Mouse (Mus musculus): Measurements from ENCODE around the gene Gstp3. TPM values are rescaled to one million over a fixed set of nuclear protein-coding genes. Genes with fewer than 3 reads are reported as not detected.
"Not testable (repeated sequence)": the region's sequence is repeated elsewhere in the genome, so short reads cannot be mapped to it uniquely, and the experiment has no call there.

The Gstp3 gene
- polyA plus RNA-seq, 1 experiment from 2014 or later: not detected

- Histone ChIP-seq H3K27ac (no peak overlapping the region), H3K27me3 (no peaks in the 10 kb centered on the region), H3K9ac (replicated peaks) (no peak overlapping the region), H3K9me3 (no peaks in the 10 kb centered on the region), H3K4me3 (replicated peaks) (no peak overlapping the region), H3K4me1 (replicated peaks) (no peaks in the 10 kb centered on the region), H3K36me3 (no peaks in the 10 kb centered on the region), H3K4me2 (no peak overlapping the region)
- ATAC-seq (ENCODE audit: insufficient number of reproducible peaks, insufficient read depth, low FRiP score, low TSS enrichment, low read depth): no peak
- WGBS: 94% methylated on average over 6 of the region's 6 CpGs
Measured at GRCm38 (mm10) chr19:4060899-4061465, 1.6 kb upstream of the Gstp3 start.

- not testable (repeated sequence) for ATAC-seq (ENCODE audit: insufficient number of reproducible peaks, insufficient read depth, low FRiP score, low TSS enrichment, low read depth); H3K27me3 ChIP-seq; H3K4me3 ChIP-seq (replicated peaks); H3K4me2 ChIP-seq; H3K9ac ChIP-seq (replicated peaks); H3K9me3 ChIP-seq; H3K27ac ChIP-seq; H3K4me1 ChIP-seq (replicated peaks); H3K36me3 ChIP-seq
- 88% methylated on average over 8 of the region's 8 CpGs for WGBS
Measured at GRCm38 (mm10) chr19:4060044-4060898, 902 bp upstream of the Gstp3 start.

GRCm38 (mm10) chr19:4058581-4058980 is 788 bp downstream of the Gstp3 start:
- WGBS: 85% methylated on average over 5 of the region's 5 CpGs
- no peak for ATAC-seq (ENCODE audit: insufficient number of reproducible peaks, insufficient read depth, low FRiP score, low TSS enrichment, low read depth)

GRCm38 (mm10) chr19:4057962-4058361 is 1.4 kb downstream of the Gstp3 start:
- no peaks in the 10 kb centered on the region for H3K4me1 ChIP-seq (replicated peaks)
- H3K9ac ChIP-seq (replicated peaks): no peak overlapping the region
- no peaks in the 10 kb centered on the region for H3K9me3 ChIP-seq
- H3K27me3 ChIP-seq: no peaks in the 10 kb centered on the region
- no peak overlapping the region for H3K4me2 ChIP-seq
- no peak for ATAC-seq (ENCODE audit: insufficient number of reproducible peaks, insufficient read depth, low FRiP score, low TSS enrichment, low read depth)
- H3K27ac ChIP-seq: no peak overlapping the region
- WGBS: 91% methylated on average over 7 of the region's 7 CpGs
- no peaks in the 10 kb centered on the region for H3K36me3 ChIP-seq
- no peak overlapping the region for H3K4me3 ChIP-seq (replicated peaks)

More at GRCm38 (mm10) chr19:4058581-4058980, 788 bp downstream of the Gstp3 start:
- H3K9ac ChIP-seq (replicated peaks): no peak overlapping the region
- no peak overlapping the region for H3K4me2 ChIP-seq
- H3K4me3 ChIP-seq (replicated peaks): no peak overlapping the region
- H3K27me3 ChIP-seq: no peaks in the 10 kb centered on the region
- no peak overlapping the region for H3K27ac ChIP-seq
- no peaks in the 10 kb centered on the region for H3K36me3 ChIP-seq
- no peaks in the 10 kb centered on the region for H3K4me1 ChIP-seq (replicated peaks)
- H3K9me3 ChIP-seq: no peaks in the 10 kb centered on the region

GRCm38 (mm10) chr19:4057389-4057788 is 2.0 kb downstream of the Gstp3 start:
- Histone ChIP-seq H3K9me3 (no peaks in the 10 kb centered on the region), H3K36me3 (no peaks in the 10 kb centered on the region), H3K27me3 (no peaks in the 10 kb centered on the region), H3K4me2 (no peak overlapping the region), H3K4me3 (replicated peaks) (no peak overlapping the region), H3K9ac (replicated peaks) (no peak overlapping the region), H3K27ac (no peak overlapping the region), H3K4me1 (replicated peaks) (no peaks in the 10 kb centered on the region)
- ATAC-seq (ENCODE audit: insufficient number of reproducible peaks, insufficient read depth, low FRiP score, low TSS enrichment, low read depth): no peak
- 84% methylated on average over 13 of the region's 13 CpGs for WGBS

GRCm38 (mm10) chr19:4056727-4057126 is 2.6 kb downstream of the Gstp3 start:
- no peaks in the 10 kb centered on the region for H3K27me3 ChIP-seq

GRCm38 (mm10) chr19:4055947-4056693 is 3.2 kb downstream of the Gstp3 start:
- ATAC-seq (ENCODE audit: insufficient number of reproducible peaks, insufficient read depth, low FRiP score, low TSS enrichment, low read depth): no peak
- Histone ChIP-seq H3K9ac (replicated peaks) (no peak overlapping the region), H3K27me3 (no peaks in the 10 kb centered on the region), H3K4me2 (no peak overlapping the region), H3K36me3 (no peaks in the 10 kb centered on the region), H3K4me1 (replicated peaks) (no peaks in the 10 kb centered on the region), H3K4me3 (replicated peaks) (no peak overlapping the region), H3K27ac (no peak overlapping the region), H3K9me3 (peaks cover under 1% of the 10 kb centered on the region; the same call in 1 of the 2 replicates)
- 61% methylated on average over 15 of the region's 15 CpGs for WGBS

More at GRCm38 (mm10) chr19:4056727-4057126, 2.6 kb downstream of the Gstp3 start:
- WGBS: 43% methylated on average over 4 of the region's 4 CpGs
- Histone ChIP-seq H3K4me1 (replicated peaks) (no peaks in the 10 kb centered on the region), H3K27ac (no peak overlapping the region), H3K9me3 (no peaks in the 10 kb centered on the region), H3K9ac (replicated peaks) (no peak overlapping the region), H3K4me3 (replicated peaks) (no peak overlapping the region), H3K4me2 (no peak overlapping the region), H3K36me3 (no peaks in the 10 kb centered on the region)
- ATAC-seq (ENCODE audit: insufficient number of reproducible peaks, insufficient read depth, low FRiP score, low TSS enrichment, low read depth): no peak

- Histone ChIP-seq H3K4me3 (replicated peaks) (no peak overlapping the region), H3K27ac (no peak overlapping the region), H3K27me3 (no peaks in the 10 kb centered on the region), H3K9ac (replicated peaks) (no peak overlapping the region), H3K9me3 (peaks cover 3% of the 10 kb centered on the region; the same call in 1 of the 2 replicates), H3K4me2 (no peak overlapping the region), H3K36me3 (no peaks in the 10 kb centered on the region), H3K4me1 (replicated peaks) (no peaks in the 10 kb centered on the region)
- no peak for ATAC-seq (ENCODE audit: insufficient number of reproducible peaks, insufficient read depth, low FRiP score, low TSS enrichment, low read depth)
- WGBS: 71% methylated on average over 8 of the region's 8 CpGs
Measured at GRCm38 (mm10) chr19:4055216-4055946, 4.0 kb downstream of the Gstp3 start.

GRCm38 (mm10) chr19:4054613-4055012 is 4.8 kb downstream of the Gstp3 start:
- 86% methylated on average over 5 of the region's 5 CpGs for WGBS
- Histone ChIP-seq H3K27me3 (no peaks in the 10 kb centered on the region), H3K36me3 (no peaks in the 10 kb centered on the region), H3K9ac (replicated peaks) (no peak overlapping the region), H3K4me3 (replicated peaks) (no peak overlapping the region), H3K4me2 (no peak overlapping the region), H3K4me1 (replicated peaks) (no peaks in the 10 kb centered on the region), H3K27ac (no peak overlapping the region), H3K9me3 (peaks cover 3% of the 10 kb centered on the region; the same call in 1 of the 2 replicates)
- no peak for ATAC-seq (ENCODE audit: insufficient number of reproducible peaks, insufficient read depth, low FRiP score, low TSS enrichment, low read depth)

- 85% methylated on average over 5 of the region's 5 CpGs for WGBS
- no peak overlapping the region for H3K27ac ChIP-seq
- peaks cover 3% of the 10 kb centered on the region; the same call in 1 of the 2 replicates for H3K9me3 ChIP-seq
- H3K27me3 ChIP-seq: no peaks in the 10 kb centered on the region
- H3K4me3 ChIP-seq (replicated peaks): no peak overlapping the region
- H3K4me2 ChIP-seq: no peak overlapping the region
- H3K9ac ChIP-seq (replicated peaks): no peak overlapping the region
- no peak for ATAC-seq (ENCODE audit: insufficient number of reproducible peaks, insufficient read depth, low FRiP score, low TSS enrichment, low read depth)
- no peaks in the 10 kb centered on the region for H3K4me1 ChIP-seq (replicated peaks)
- H3K36me3 ChIP-seq: no peaks in the 10 kb centered on the region
Measured at GRCm38 (mm10) chr19:4052516-4053030, 6.8 kb downstream of the Gstp3 start.
